Mouse (Mus musculus) lung, adult 2 months (tissue): ENCODE measurements around the gene Il2ra. TPM values are rescaled to one million over a fixed set of nuclear protein-coding genes. Genes with fewer than 3 reads are reported as not detected.

Experiments used
- DNase-seq: peaks from one replicate; pipeline ENCODE4 v3.0.0; 2022
- H3K4me1 ChIP-seq: fragments of 200-500 bp; 2 replicates; pipeline ENCODE4 v1.6.1; 2011; ENCODE audit warnings: low read length; ENCODE audit not compliant: control insufficient read depth, insufficient read depth
- H3K4me3 ChIP-seq: fragments of 200-500 bp; replicated peaks from 2 replicates; pipeline ENCODE3; 2011; ENCODE audit warnings: low read depth, mild to moderate bottlenecking, control low read depth, low read length; ENCODE audit errors: extremely low read depth
- CTCF ChIP-seq: fragments of 200-500 bp; IDR thresholded peaks from 2 replicates; pipeline ENCODE4 v1.5.1; 2011; ENCODE audit warnings: mild to moderate bottlenecking, low read length, control low read depth; ENCODE audit not compliant: insufficient read depth
- POLR2A ChIP-seq: fragments of 200-500 bp; IDR thresholded peaks from 2 replicates; pipeline ENCODE4 v1.6.1; 2011; ENCODE audit warnings: low read depth, mild to moderate bottlenecking, control low read depth, low read length, borderline replicate concordance; ENCODE audit errors: extremely low read depth
- WGBS: fragments of 180-500 bp; shearing (Covaris S2); methylation state at CpG from one replicate; pipeline ENCODE4 v1.1.7; 2018; 5-methylcytosine and 5-hydroxymethylcytosine counted together
- polyA plus RNA-seq: library from polyadenylated mRNA; depleted of rRNA; stranded (reverse); fragments of >200 nt; gene quantifications from 2 replicates; pipeline ENCODE4 v1.2.3, GENCODE M21; 2012; rRNA removed

The Il2ra gene
- polyA plus RNA-seq, 1 experiment: 0.30 TPM

GRCm38 (mm10) chr2:11739516-11740051 lies 97.0 kb downstream of the Il2ra start:
- TF ChIP-seq POLR2A (no peak), CTCF (no peak)
- WGBS: 85% methylated on average over 4 of the region's 4 CpGs
- Histone ChIP-seq H3K4me3 (no peak overlapping the region), H3K4me1 (no peaks in the 10 kb centered on the region)
- no peak for DNase-seq

Other genes with a start within 250 kb of the Il2ra start
- 40.2 and 44.4 TPM in 2 replicates for gene Pfkfb3, start 88.7 kb upstream of the Il2ra start, polyA plus RNA-seq
- gene Rbm17, start 38.7 kb upstream of the Il2ra start, polyA plus RNA-seq: 28.2 and 62.4 TPM in 2 replicates
- not detected in 2 replicates for gene Gm17490, start 16.5 kb upstream of the Il2ra start, polyA plus RNA-seq
- gene Il15ra, start 62.5 kb downstream of the Il2ra start, polyA plus RNA-seq: 20.7 and 26.2 TPM in 2 replicates
- 34.2 and 44.9 TPM in 2 replicates for gene Fbh1, start 134.8 kb downstream of the Il2ra start, polyA plus RNA-seq
- gene Ankrd16, start 135.1 kb downstream of the Il2ra start, polyA plus RNA-seq: 41.7 and 53.1 TPM in 2 replicates